Mouse (Mus musculus): ENCODE measurements around the gene Med31. TPM values are rescaled to one million over a fixed set of nuclear protein-coding genes. Genes with fewer than 3 reads are reported as not detected.

Gene Med31
- polyA plus RNA-seq, 1 experiment: 20.1 TPM

GRCm38 (mm10) chr11:72169871-72170270 lies 45.5 kb downstream of the Med31 start:
- Histone ChIP-seq H3K4me3 (no peak overlapping the region), H3ac (ENCODE audit: control insufficient read depth, insufficient read length) (no peak overlapping the region), H3K4me2 (ENCODE audit: low read depth) (no peak overlapping the region), H3K36me3 (ENCODE audit: control insufficient read depth, insufficient read depth) (peaks cover 27% of the 10 kb centered on the region), H3K79me2 (ENCODE audit: control insufficient read depth, insufficient read depth) (no peaks in the 10 kb centered on the region), H3K27me3 (ENCODE audit: control insufficient read depth, insufficient read depth, insufficient read length) (no peaks in the 10 kb centered on the region)
- TF ChIP-seq TCF3 (IDR thresholded peaks at IDR 0.05; ENCODE audit: insufficient read length, low read depth) (no peak), TCF12 (IDR thresholded peaks at IDR 0.05; ENCODE audit: insufficient read depth, poor library complexity, severe bottlenecking) (no peak), REST (IDR thresholded peaks at IDR 0.05; ENCODE audit: insufficient read depth, insufficient read length) (no peak), POLR2AphosphoS2 (IDR thresholded peaks at IDR 0.05; ENCODE audit: insufficient read length, low read depth) (no peak), MYOG (IDR thresholded peaks at IDR 0.05; ENCODE audit: control insufficient read depth in 1 of 3, insufficient read depth in 1 of 3, insufficient read length in 2 of 3, low read depth in 2 of 3) (no peak)

GRCm38 (mm10) chr11:72163198-72163597 lies 52.2 kb downstream of the Med31 start:
- no peak overlapping the region for H3K4me3 ChIP-seq
- TF ChIP-seq USF1 (IDR thresholded peaks at IDR 0.05; ENCODE audit: low read depth): no peak
- no peak for TF ChIP-seq TCF3 (IDR thresholded peaks at IDR 0.05; ENCODE audit: insufficient read length, low read depth)
- no peak for TF ChIP-seq POLR2A (IDR thresholded peaks at IDR 0.05; ENCODE audit: insufficient read length, low read depth)
- no peak for TF ChIP-seq MAX (IDR thresholded peaks at IDR 0.05; ENCODE audit: low read depth)
- no peak for TF ChIP-seq SRF (IDR thresholded peaks at IDR 0.05; ENCODE audit: control insufficient read depth, insufficient read length, low read depth)
- no peak for TF ChIP-seq POLR2AphosphoS2 (IDR thresholded peaks at IDR 0.05; ENCODE audit: insufficient read length, low read depth)
- TF ChIP-seq MYOD1 (IDR thresholded peaks at IDR 0.05; ENCODE audit: control insufficient read depth in 1 of 3, insufficient read length in 2 of 3, low read depth in 2 of 3): no peak
- no peak overlapping the region for H3K4me2 ChIP-seq (ENCODE audit: low read depth)
- no peaks in the 10 kb centered on the region for H3K27me3 ChIP-seq (ENCODE audit: control insufficient read depth, insufficient read depth, insufficient read length)
- H3ac ChIP-seq (ENCODE audit: control insufficient read depth, insufficient read length): no peak overlapping the region
- peaks cover 25% of the 10 kb centered on the region for H3K36me3 ChIP-seq (ENCODE audit: control insufficient read depth, insufficient read depth)
- H3K79me2 ChIP-seq (ENCODE audit: control insufficient read depth, insufficient read depth): no peaks in the 10 kb centered on the region

Other genes starting within 250 kb of the Med31 start
- 0.38 TPM for gene Aipl1, start 178.1 kb downstream of the Med31 start, polyA plus RNA-seq (2012; fragmentation: generic; extraction: Trizol)
- gene Pimreg, start 173.6 kb downstream of the Med31 start, polyA plus RNA-seq (2012; fragmentation: generic; extraction: Trizol): 77.9 TPM
- 0.04 TPM for gene Pitpnm3, start 79.8 kb downstream of the Med31 start, polyA plus RNA-seq (2012; fragmentation: generic; extraction: Trizol)
- 0.10 TPM for gene Gm43951, start 8.8 kb downstream of the Med31 start, polyA plus RNA-seq (2012; fragmentation: generic; extraction: Trizol)
- 2.8 TPM for gene 4933427D14Rik, start 8.1 kb downstream of the Med31 start, polyA plus RNA-seq (2012; fragmentation: generic; extraction: Trizol)
- 110 TPM for gene Txndc17, start 8.0 kb downstream of the Med31 start, polyA plus RNA-seq (2012; fragmentation: generic; extraction: Trizol)
- gene Slc13a5, start 51.6 kb upstream of the Med31 start, polyA plus RNA-seq (2012; fragmentation: generic; extraction: Trizol): 0.72 TPM
- gene Xaf1, start 86.0 kb upstream of the Med31 start, polyA plus RNA-seq (2012; fragmentation: generic; extraction: Trizol): 5.9 TPM
- 0.02 TPM for gene Fbxo39, start 98.9 kb upstream of the Med31 start, polyA plus RNA-seq (2012; fragmentation: generic; extraction: Trizol)
- not detected for gene Tekt1, start 146.8 kb upstream of the Med31 start, polyA plus RNA-seq (2012; fragmentation: generic; extraction: Trizol)
- 2.0 TPM for gene Smtnl2, start 196.1 kb upstream of the Med31 start, polyA plus RNA-seq (2012; fragmentation: generic; extraction: Trizol)
- not detected for gene Ggt6, start 219.9 kb upstream of the Med31 start, polyA plus RNA-seq (2012; fragmentation: generic; extraction: Trizol)
- 138 TPM for gene Mybbp1a, start 225.8 kb upstream of the Med31 start, polyA plus RNA-seq (2012; fragmentation: generic; extraction: Trizol)

Data from myocyte (in vitro differentiated cells).